Mouse (Mus musculus): ENCODE data around the gene Icosl. TPM values are rescaled to one million over a fixed set of nuclear protein-coding genes. Genes with fewer than 3 reads are reported as not detected.
A peak's percentile ranks its signal among the peaks of the same experiment; 100 is the strongest.
"Not testable (repeated sequence)": the region's sequence is repeated elsewhere in the genome, so short reads cannot be mapped to it uniquely, and the experiment has no call there.

Gene Icosl
- total RNA-seq, 2 experiments from 2014 or later: 7.6 to 7.7 TPM

DNA sequence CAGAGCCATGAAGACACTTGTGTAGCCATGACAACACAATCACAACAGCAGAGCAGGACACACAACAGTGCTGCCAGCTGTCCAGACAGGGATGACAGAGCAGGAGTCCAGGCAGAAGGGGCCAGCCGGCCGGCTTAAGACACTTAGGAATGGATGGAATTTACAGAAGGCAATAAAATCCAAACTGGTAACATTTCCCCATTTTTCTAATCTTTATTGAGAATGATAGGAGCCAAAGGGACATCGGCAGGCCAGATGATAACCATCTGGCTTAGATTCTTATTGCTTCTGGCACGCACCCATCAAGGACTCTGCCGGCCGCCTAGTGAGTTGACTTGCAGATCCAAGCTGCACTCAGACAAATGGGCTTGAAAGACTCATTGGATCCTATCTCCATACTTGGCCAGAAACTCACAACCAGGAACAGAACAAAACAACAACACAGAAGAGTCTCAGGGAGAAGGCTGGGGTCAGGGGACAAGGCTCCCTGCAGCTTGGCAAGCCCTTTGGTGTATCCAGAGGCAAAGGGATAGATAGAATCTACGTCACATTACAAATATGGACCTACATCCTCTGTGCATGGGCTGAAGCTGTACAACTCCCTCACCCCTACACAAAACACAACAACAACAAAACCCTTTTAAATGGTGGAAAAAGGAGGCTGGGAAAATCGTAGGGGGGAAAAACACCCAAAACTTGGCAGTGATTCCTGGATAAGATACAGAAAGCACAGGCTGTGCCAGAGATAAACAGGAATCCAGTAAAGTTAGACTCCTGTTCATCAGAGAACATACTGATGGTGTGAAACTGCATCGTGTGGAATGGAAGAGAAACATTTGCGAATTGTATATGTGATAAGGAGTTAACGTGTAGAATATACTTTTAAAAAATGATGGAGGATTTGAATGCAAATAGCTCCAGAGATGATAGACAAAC is 35.7 kb downstream of the Icosl start:
- peak in 1 of 2 experiments; percentile 44 for DNase-seq
- intact Hi-C loops (cut with DNase I): no loop called here

DNA sequence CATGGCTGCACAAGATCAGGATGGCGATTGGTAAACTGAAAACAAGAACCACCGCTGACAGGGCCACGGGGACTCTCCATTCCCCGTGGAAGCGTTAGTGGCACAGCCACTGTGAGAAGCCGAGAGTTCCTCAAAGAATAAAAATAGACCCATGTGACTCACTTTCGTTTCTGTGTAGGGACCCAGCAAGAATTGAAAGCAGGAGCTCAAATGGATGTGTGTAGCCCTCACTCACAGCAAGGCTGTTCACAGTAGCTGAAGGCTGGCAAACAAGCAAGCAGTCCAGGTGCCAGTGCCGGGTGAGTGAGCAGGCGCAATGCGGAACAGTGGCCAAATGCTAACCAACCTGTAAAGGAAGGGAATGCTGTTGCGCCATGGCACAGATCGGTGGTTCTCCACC is 36.4 kb downstream of the Icosl start:
- intact Hi-C loops (cut with DNase I): no loop called here
- DNase-seq: no peak

DNA sequence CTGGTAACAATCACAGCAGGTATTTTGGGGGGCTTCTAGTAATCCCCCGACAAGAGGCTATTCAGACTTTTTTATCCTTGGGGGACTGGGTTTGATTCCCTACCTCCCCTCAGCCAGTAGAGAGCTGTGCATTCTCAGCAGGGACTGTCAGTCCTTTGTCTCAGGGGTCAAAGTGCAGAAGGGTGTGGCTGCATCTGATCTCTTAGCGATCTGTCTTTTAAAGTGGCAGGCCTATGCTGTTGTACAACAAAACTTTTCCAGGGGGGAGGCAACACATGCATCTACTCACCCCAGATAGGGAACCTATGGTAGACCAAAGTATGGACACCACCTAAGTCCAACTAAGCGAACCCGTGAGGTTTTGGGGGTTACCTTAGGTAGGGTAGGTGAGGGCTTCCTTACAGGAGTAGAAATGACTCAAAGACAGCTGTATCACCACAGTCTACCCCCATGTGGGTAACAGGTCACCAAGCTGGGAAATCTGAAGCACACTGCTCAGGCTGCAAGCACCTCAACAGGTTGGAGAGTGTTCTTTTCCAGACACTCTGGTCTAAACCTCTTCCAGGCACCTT is 45.5 kb downstream of the Icosl start:
- intact Hi-C loops (cut with DNase I): no loop called here

DNA sequence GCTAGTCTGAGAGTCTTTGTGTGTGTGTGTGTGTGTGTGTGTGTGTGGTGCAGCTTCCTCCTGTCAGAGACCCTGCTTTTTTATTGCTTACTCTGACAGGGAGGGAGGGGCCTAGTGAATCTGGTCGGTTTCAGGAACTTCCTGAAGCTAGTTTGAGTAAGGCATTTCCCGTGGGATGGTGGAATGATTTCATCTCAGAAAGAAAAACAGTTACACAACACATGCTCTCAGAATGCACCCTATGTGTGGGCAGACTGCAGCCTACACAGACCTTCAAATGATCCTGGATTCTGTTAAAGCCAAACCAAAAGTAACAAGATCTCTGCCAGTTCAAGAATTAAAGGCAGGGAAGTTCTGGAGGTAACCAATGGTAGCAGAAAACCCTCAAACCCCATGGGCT is 46.1 kb downstream of the Icosl start:
- intact Hi-C loops (cut with DNase I): no loop called here
- no peak for DNase-seq

More for the DNA sequence above, 45.5 kb downstream of the Icosl start:
- DNase-seq: no peak

DNA sequence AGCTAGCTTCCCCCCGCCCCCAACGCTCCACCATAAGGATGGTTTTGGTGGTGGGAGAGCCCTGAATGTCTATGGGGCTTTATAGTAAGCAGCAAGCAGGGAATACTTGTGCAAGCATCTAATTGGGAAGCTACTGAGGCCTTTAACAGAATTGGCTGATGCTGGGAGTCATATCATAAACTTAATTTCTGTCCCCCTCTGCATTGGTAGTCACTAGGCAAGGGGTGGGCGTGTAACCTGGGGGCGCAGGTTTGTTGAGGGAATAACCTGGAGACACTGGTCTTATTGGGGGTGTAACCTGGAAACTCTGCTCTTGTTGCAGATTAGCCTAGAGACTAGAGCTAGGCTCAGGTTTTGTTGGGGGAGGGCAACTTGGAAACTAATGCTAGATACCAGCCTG is 50.3 kb downstream of the Icosl start:
- no peak for DNase-seq
- intact Hi-C loops (cut with DNase I): no loop called here

DNA sequence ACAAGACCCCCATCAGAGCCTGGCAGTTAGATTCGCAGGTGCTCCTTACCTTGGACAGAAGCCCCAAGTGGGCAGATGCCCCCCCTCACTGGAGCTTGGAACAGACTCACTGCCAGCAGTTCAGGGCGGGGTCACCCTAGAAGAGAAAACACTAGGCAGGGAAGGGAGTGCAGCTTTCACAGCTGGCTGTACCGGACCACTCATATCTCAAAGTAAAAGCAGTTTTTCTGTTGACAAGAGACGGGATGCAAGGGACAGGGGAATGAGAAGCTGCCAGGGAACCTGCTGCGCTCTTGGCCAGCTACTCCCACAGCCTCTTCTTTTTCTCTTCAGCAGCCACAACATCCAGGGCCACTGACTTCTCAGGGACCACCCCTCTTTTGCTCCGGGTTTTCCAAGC is 55.0 kb downstream of the Icosl start:
- peak in 1 of 2 experiments; percentile 47 for DNase-seq
- intact Hi-C loops (cut with DNase I): not testable (repeated sequence)

DNA sequence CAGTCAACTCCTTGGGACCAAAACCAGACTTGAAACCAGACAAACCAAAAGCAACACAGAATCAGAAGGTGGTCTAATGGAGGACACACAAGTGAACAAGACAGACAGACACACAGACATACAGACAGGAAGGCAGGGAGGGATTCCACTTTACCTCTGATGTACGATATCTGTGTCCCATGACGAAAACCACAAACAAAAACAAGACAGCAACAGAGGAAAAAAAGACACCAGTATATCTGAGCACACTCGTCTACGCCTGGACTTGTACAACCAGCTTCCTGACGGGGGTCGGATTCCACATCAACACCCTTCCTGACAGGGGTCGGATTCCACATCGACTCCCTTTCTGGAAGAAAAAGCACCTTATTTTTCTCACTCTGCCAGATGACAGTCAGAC is 56.0 kb downstream of the Icosl start:
- intact Hi-C loops (cut with DNase I); DNase-seq: not testable (repeated sequence)

DNA sequence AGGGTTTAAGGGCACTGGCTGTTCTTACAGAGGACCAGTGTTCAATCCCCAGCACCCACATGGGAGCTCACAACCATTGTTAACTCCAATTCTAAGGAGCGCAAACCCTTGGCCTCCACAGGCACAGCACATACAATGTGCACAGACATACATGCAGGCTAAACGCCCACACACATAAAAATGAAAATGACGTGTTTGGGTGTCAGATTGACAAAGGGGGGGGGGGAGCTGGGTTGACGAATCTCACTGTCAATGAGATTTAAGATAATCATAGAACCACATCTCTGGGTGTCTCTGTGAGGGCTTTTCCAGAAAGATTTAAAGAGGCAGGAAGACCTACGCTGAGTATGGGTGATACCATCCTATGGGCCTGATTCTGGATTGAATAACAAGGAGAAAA is 57.2 kb downstream of the Icosl start:
- intact Hi-C loops (cut with DNase I): no loop called here
- DNase-seq: no peak

DNA sequence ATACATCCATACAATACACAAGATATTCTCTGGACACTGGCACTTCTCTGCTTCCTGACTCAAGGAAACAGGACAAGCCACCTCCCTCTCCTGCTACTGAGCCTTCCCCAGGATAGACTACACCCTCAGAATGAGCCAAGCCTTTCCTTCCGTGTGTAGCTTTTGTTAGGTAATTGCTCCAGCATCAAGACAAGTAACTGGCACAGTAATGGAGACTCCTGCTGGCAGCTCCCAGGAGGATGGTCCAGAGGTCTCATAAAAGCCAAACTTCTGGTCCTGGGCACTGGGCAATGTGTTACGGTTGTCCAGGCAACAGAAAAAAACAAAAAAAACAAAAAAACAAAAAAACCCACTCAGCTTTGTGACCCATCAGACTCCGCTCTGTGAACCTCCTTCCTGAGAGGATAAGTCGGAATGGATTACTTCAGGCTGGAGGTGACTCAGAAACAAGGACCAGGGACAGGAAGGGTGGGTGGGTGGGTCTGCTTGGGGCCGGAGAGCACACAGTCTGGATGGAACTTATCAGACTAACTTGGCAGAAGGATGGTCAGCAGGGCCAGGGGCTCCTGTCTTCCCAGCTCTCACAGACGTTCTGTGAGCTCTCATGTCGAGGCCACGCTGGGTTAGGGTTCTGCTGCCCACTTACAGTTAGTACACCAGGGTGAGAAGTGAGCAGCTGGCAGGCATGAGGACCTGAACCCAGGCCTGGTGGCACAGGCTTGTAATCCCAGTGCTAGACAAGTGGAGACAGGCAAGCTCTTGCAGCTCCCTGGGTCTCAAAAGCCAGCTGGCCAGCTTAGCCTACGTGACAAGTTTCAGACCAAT is 58.2 kb downstream of the Icosl start:
- intact Hi-C loops (cut with DNase I): no loop called here

DNA sequence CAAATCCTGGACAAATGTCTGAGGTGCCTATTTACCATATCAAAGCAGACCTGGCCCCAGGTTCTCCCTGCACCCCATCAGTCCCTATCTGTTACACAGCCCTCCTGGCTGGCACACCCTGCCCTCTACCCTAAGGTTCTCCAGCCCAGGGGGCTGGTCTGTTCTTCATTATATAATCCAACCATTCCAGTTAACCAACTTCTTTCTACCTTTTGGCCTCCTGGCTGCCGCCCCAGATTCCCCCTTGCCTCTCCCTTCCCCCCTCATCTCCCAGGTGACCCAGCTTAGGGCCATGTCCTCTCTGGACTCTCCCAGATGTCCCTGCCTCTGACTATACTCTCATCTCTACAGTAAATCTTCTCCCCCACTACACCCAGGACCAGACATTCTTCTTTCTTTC is 58.8 kb downstream of the Icosl start:
- DNase-seq: no peak
- intact Hi-C loops (cut with DNase I): no loop called here

More for the DNA sequence above, 58.2 kb downstream of the Icosl start:
- DNase-seq: no peak

DNA sequence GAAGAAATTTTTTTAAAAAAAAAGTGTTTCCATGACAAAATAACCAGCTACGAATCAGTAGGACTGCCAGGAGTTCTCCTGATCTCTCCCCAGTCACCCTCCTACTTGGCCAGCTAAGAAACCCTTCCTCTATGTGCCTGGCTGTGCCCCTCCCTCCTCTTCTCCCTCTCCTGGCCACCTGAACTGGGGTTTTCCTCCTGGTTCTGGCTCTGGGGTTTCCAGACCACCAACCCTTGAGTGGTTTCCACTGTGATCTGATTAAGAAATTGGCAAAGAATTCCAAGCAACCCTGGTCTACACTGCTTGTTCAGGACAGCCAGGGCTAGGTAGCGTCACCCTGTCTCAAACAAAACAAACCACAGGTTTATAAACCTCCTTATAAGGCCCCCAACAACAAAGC is 59.5 kb downstream of the Icosl start:
- DNase-seq: no peak
- intact Hi-C loops (cut with DNase I): no loop called here

DNA sequence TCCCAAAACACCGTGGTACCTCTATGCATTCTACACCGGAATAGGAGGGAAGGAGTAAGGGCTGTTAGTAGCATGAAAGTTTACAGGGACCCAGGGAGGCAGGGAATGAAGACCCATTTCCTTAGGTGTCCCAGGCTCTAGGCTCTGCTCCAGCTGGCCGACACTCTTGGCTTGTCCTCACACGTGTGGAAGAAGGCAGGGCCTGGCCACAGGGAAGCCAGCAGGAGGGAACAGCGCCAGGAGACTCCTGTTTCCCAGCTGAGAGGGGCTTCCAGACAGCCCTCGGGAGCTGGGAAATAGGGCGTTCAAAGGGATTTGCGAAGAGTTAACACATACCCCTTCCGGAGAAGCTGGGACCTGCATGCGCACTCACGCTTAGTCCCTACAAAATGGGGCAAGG is 60.3 kb downstream of the Icosl start:
- DNase-seq: peak in 1 of 2 experiments; percentile 61
- intact Hi-C loops (cut with DNase I): no loop called here

DNA sequence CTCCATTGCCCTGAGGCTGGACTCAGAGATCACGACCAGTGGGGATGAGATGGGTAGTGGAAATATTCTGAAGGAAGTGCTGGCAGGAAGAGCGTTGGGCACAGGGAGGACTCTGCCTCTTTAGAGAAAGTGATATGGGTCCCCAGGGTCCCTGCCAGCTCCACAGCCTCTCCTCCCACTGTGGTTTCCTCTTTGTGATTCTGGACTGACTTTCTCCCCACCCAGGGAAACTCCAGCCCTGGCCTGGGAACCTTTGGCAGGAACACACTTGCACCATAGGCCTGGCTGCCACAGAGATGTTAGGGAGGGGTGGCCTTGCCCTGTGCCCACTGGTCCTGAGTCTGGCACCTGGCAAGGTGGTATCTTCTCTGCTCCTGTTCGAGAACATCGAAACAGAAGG is 60.9 kb downstream of the Icosl start:
- intact Hi-C loops (cut with DNase I): no loop called here
- DNase-seq: no peak

Other genes starting within 250 kb of the Icosl start
- gene Krtap10-4, start 242.2 kb upstream of the Icosl start, total RNA-seq (2021): not detected
- not detected for gene Krtap10-10, start 233.4 kb upstream of the Icosl start, total RNA-seq (2021)
- gene Gm36176, start 222.5 kb upstream of the Icosl start, total RNA-seq (2021): not detected
- not detected for gene Gm10318, start 216.4 kb upstream of the Icosl start, total RNA-seq (2021)
- gene Gm3285, start 207.3 kb upstream of the Icosl start, total RNA-seq (2021): not detected
- gene Lrrc3, start 166.8 kb upstream of the Icosl start, total RNA-seq (2021): under 1 TPM; 0.54 to 0.94 TPM
- gene Trpm2, start 98.7 kb upstream of the Icosl start, total RNA-seq (2021): 1 to 10 TPM in 1 of 2 experiments, under 1 TPM in 1; 0.31 to 1.5 TPM
- gene 1810043G02Rik, start 90.8 kb upstream of the Icosl start, total RNA-seq (2021): 10 to 100 TPM in 1 of 2 experiments, 1 to 10 TPM in 1; 9.3 to 10.3 TPM
- 100 to 1,000 TPM in 1 of 2 experiments, 10 to 100 TPM in 1; 97.8 to 116 TPM for gene Pfkl, start 59.2 kb upstream of the Icosl start, total RNA-seq (2021)
- not detected for gene Dnmt3l, start 27.4 kb upstream of the Icosl start, total RNA-seq (2021)
- not detected for gene Aire, start 25.7 kb upstream of the Icosl start, total RNA-seq (2021)
- gene D10Jhu81e, start 100.5 kb downstream of the Icosl start, total RNA-seq (2021): 100 to 1,000 TPM; 528 to 541 TPM
- gene Pwp2, start 115.8 kb downstream of the Icosl start, total RNA-seq (2021): 10 to 100 TPM in 1 of 2 experiments, 1 to 10 TPM in 1; 9.9 to 10.7 TPM
- gene Trappc10, start 175.3 kb downstream of the Icosl start, total RNA-seq (2021): 10 to 100 TPM; 46.6 to 48.2 TPM

All from heart, postnatal 36 days (tissue).